Mouse (Mus musculus) layer of hippocampus, adult 2 months (tissue): ENCODE measurements at regions not wholly inside any gene's neighbourhood (a gene's known extent, or its start where the extent isn't known, plus 50 kb on each side); places are given as distances from the start of the nearest gene placed in this dataset.

Source experiments
- DNase-seq, 2 experiments: peaks; one replicate each; pipeline ENCODE4 v3.0.0; 2022; ENCODE audit warnings: low spot score in 2 of 2
- H3K27ac ChIP-seq: fragments of 200-600 bp; 2 replicates; pipeline ENCODE4 v1.8.1; 2022
- H3K4me3 ChIP-seq: fragments of 200-600 bp; 2 replicates; pipeline ENCODE4 v1.8.1; 2022; ENCODE audit warnings: mild to moderate bottlenecking
- CTCF ChIP-seq: fragments of 200-600 bp; conservative IDR thresholded peaks from 2 replicates; pipeline ENCODE4 v1.8.1; 2022; ENCODE audit warnings: antibody characterized with exemption, mild to moderate bottlenecking, moderate library complexity

DNA sequence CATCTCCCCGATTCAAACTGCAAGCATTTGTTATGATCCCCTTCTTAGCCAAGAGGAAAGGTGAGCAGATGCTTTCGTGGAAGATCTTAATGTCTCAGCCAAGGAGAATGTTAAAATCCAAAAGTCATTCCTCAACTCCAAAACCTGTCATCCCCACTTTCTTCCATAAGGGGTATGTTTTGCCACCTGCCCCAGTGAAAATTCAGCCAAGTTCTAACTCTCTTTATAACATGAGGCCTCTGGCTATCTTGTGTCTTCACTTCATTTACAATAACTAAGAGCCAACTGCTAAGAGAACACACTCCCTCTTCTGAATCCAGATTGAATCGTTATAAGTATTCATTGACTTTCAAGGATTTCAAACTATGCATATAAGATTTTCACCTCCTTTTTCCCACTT is 246.7 kb upstream of the Adam34 start:
- Histone ChIP-seq H3K4me3 (no peak overlapping the region), H3K27ac (no peak overlapping the region)
- DNase-seq: no peak
- no peak for TF ChIP-seq CTCF

DNA sequence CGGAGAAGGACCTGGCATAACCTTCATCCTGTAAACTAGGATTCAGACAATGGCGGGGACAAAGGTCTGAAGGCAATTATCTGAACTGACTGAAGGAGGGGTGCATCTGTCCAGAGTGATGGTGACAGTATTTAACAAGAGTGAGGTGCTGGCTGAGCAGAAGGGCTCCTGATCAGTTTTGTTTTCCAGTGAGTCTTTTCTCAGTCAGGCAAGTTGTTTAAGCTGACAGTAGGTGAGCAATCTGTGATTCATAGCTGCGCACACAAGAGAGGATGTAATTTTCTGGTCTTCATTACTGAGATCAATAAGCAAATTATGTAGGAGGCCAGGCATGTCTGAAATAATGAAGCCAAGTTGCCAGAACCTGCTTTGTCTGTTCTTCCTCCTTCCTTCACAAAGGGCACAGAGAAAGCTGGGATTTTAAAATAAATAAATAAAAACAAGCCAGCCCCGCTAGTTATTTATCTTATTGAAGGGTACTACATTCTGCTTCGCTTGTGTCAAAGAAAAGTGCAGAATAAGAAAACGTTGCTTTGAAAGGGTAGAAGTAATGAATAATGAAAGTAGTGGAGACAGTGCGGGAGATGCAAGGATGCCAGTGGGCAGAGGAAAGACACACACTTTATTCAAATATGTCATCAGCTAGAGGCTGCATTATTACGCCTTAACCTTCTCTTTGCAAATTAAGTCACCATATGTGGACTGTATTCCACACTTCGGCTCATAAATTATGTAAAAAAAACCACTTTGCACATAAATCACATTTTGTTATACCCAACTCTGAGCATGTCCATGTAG is 239.6 kb upstream of the Adam34 start:
- DNase-seq: peak in 1 of 2 experiments; percentile 12
- TF ChIP-seq CTCF: no peak
- H3K27ac ChIP-seq: no peak overlapping the region
- H3K4me3 ChIP-seq: peak overlapping the region; percentile 28; the same call in 1 of the 2 replicates

DNA sequence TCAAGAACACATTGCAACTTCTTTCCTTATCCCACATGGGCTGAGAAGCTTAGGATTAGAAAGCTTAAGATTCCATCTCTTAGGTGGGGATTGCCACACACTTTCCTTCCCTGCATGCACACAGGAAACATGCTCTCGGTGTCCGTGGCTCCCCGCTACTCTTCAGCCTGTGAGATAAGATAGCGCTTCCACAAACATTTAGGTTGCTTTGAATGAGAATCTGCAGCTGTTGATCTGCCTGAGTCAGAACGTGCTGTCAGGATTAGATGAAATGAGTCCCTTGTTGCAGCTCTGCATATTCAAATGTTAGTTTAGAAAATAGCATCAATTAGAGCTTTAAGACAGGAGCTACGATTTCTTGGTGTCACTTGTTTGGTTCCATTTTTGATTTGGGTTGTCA is 239.0 kb upstream of the Adam34 start:
- Histone ChIP-seq H3K4me3 (peak overlapping the region; percentile 28; the same call in 1 of the 2 replicates), H3K27ac (no peak overlapping the region)
- no peak for DNase-seq
- TF ChIP-seq CTCF: no peak

DNA sequence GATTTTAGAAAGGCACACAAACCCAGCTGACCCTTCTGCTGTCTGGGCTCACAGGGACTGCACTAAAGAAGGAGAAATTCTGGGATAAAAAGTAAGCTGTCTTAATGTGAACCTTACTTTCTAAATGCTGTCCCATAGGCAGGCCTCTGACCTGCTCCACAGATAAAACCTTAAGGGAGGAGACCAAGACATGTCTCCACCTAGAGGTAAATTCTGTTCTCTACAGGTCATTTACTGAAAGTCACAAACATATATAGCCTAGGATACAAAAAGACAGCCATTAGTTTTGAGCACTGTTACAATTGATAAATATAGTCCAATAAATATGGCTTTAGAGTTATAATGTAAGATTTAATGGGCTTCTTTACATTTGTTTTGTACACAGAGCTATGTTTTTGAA is 221.9 kb upstream of the Adam34 start:
- no peak for DNase-seq
- TF ChIP-seq CTCF: peak; percentile 62
- no peak overlapping the region for H3K27ac ChIP-seq
- H3K4me3 ChIP-seq: no peak overlapping the region

DNA sequence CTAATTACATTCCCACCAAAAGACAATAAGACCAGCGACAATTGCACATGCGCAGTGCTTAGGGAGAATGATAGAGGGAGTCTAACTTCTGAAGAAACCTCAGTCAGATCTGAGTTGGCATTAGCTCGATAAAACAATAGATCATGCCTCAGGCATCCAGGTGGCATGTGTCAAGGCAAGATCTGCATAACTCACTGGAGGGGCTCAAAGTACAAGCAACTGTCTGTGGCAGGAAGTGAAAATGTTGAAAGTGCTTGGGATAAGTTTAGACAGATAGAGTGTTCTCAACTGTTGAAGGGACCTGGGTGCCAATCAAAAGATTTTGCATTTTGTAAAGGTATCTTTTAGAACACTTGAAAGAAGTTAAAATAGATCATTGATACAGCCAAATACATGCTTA is 213.1 kb upstream of the Adam34 start:
- Histone ChIP-seq H3K27ac (no peak overlapping the region), H3K4me3 (no peak overlapping the region)
- no peak for DNase-seq
- no peak for TF ChIP-seq CTCF

DNA sequence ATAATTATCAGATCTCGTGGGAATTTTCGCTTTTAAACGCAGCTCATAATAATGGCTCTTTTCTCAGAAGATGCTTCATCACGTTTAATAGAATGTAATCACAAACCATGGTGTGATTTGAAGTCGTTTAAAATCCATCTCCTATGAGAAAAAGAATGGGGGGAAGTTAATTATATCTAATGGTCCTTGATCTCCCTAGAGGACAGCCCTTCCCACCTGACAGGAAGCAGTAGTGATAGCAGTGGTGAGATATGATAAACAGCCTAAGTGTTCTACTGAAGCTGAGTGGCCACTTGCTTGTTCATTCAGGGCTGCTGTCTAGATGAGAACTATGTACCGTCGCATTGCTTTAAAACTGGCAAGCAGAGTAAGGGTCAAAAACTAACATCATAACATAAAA is 211.4 kb upstream of the Adam34 start:
- no peak for TF ChIP-seq CTCF
- no peak overlapping the region for H3K27ac ChIP-seq
- H3K4me3 ChIP-seq: no peak overlapping the region
- no peak for DNase-seq

DNA sequence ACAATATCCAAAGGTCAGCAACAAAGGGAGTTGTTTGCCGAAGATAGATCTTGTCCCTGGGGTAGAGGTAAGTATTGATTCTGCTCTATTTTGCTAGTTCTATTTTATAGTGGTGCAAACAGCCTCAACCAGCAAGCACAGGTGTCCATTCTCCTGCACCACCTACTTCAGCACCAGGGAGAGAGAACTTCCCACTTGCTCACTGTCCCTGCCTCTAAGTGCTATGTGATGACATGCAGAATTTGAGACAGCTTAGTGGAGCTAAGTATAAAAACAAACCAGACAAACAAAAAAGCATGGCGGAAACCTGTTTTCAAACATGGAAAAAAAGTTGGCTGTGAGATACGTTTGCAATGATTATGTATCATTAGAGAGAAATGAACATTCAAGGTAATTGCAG is 196.3 kb upstream of the Adam34 start:
- Histone ChIP-seq H3K4me3 (no peak overlapping the region), H3K27ac (no peak overlapping the region)
- TF ChIP-seq CTCF: no peak
- DNase-seq: no peak

DNA sequence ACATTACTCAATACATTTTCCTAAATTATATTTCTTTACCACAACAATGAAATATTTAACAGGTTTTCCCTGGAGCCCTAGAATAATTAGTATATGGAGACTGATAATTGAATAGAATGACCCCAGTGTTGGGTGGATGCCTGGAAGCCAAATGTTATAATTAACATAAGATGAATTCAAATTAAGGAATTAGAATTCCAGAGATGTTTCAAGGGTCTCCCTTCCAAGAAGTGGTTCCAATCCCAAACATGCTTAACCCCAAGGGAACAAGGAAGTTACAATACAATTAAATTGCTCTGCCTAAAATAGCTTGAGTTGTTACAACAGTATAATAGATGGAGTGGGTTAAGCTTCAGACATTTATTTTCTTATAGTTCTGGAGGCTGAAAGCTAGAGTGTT is 185.3 kb upstream of the Adam34 start:
- no peak for TF ChIP-seq CTCF
- DNase-seq: no peak
- H3K4me3 ChIP-seq: no peak overlapping the region
- H3K27ac ChIP-seq: no peak overlapping the region

DNA sequence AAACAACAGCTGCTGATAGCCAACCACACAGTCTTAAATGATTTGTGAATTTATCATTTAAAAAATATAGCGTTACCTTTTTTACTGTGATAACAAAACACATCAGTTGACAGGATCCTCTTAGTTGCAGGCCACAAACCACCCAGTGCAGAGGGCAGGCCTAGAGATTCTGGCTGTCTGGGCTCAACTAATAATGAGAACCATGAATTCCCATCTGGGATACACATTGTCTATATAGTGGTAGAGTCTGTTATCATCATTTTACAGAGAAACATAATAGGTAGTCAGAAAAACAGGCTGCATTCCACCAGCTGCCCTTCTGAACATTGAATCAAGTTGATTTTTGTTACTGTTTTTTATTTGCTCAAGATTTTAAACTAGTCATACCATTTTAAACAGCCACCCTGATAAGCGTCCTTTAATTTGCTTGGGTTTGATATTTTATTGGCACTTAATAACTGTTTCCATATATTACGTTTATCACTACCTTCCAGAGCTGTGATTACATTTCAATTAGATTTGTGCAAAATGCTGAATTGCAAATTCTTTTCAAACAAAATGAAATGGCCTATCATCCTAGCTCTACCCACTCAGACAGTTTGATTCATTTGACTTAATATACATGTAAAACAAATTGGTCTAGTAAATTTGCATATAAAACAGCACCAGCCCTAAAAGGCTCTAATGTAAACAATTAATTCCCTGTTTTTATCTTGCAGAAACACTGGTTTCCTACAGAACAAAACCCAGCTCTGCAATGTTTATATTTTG is 144.2 kb upstream of the Adam34 start:
- Histone ChIP-seq H3K27ac (no peak overlapping the region), H3K4me3 (no peak overlapping the region)
- no peak for DNase-seq
- no peak for TF ChIP-seq CTCF
